Mouse (Mus musculus) G1E (cell line): Measurements from ENCODE around the gene Slc2a13.

Experiments used
- CTCF ChIP-seq: IDR thresholded peaks from 2 replicates; pipeline ENCODE4 v1.5.1; 2012; ENCODE audit warnings: low read depth, low read length, inconsistent platforms, mixed read lengths
- GATA2 ChIP-seq: IDR thresholded peaks from 2 replicates; pipeline ENCODE4 v1.6.1; 2012; ENCODE audit warnings: low read depth, low read length, inconsistent platforms, borderline replicate concordance
- POLR2AphosphoS5 ChIP-seq: IDR thresholded peaks from 2 replicates; pipeline ENCODE4 v1.6.1; 2012; ENCODE audit warnings: low read depth, low read length, inconsistent platforms; ENCODE audit not compliant: insufficient replicate concordance

- TF ChIP-seq CTCF (no peak), POLR2AphosphoS5 (no peak), GATA2 (no peak)
Observed at GRCm38 (mm10) chr15:91372464-91373202, 200.4 kb downstream of the Slc2a13 start.
